Mouse (Mus musculus) cerebellum, adult 2 months (tissue): ENCODE measurements around the gene Kdelc2.

Source experiments
- CTCF ChIP-seq: fragments of 200-500 bp; IDR thresholded peaks from 2 replicates; pipeline ENCODE4 v1.5.1; 2011; ENCODE audit warnings: low read depth, mild to moderate bottlenecking, control low read depth, low read length, moderate library complexity, borderline replicate concordance; ENCODE audit not compliant: insufficient read depth
- POLR2A ChIP-seq: fragments of 200-500 bp; IDR thresholded peaks from 2 replicates; pipeline ENCODE4 v1.6.1; 2011; ENCODE audit warnings: low read length, control low read depth, borderline replicate concordance; ENCODE audit not compliant: insufficient read depth

DNA sequence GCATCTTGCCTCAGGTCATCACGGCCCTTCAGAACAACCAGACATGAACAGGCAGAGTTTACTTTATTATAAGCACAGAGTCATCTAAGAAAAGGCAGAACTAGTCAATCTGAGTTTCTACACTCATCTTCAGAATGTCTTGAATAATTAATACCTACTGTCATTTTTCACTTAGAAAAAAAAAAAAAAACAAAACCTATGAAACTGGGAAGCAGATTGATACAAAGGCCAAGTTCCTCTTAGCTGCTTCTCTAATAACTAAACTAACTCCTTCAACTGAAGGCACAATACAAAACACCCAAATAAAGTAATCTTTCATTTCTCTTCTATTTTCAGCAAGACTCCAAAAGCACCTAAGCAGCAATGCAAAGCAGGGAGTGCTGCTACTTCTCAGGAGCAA is 66.8 kb downstream of the Kdelc2 start:
- TF ChIP-seq CTCF (no peak), POLR2A (no peak)
